Mouse (Mus musculus) induced T-regulatory cell, adult 2 months (primary cell): ENCODE data around the gene Atp5k.

ENCODE experiments used
- DNase-seq: peaks from one replicate; pipeline ENCODE4 v3.0.0-alpha.2; 2012; ENCODE audit warnings: low read depth

The Atp5k gene

GRCm38 (mm10) chr5:108427186-108427585, 7.1 kb downstream of the Atp5k start:
- peak; percentile 68 for DNase-seq

- no peak for DNase-seq
Measured at GRCm38 (mm10) chr5:108423427-108423826, 10.8 kb downstream of the Atp5k start.

GRCm38 (mm10) chr5:108422741-108423140, 11.5 kb downstream of the Atp5k start:
- DNase-seq: no peak

- DNase-seq: no peak
Measured at GRCm38 (mm10) chr5:108414711-108415110, 19.5 kb downstream of the Atp5k start.

GRCm38 (mm10) chr5:108406977-108407376, 27.3 kb downstream of the Atp5k start:
- DNase-seq: no peak

GRCm38 (mm10) chr5:108405460-108405859, 28.8 kb downstream of the Atp5k start:
- DNase-seq: peak; percentile 12

- no peak for DNase-seq
Measured at GRCm38 (mm10) chr5:108403453-108403852, 30.8 kb downstream of the Atp5k start.

GRCm38 (mm10) chr5:108389744-108390143, 44.5 kb downstream of the Atp5k start:
- DNase-seq: no peak

GRCm38 (mm10) chr5:108388201-108388600, 46.0 kb downstream of the Atp5k start, which contains the start of gene Pde6b:
Gene Pde6b (plus strand): TSS chr5:108388391.
- no peak for DNase-seq

- DNase-seq: no peak
Measured at GRCm38 (mm10) chr5:108386449-108386848, 47.8 kb downstream of the Atp5k start.

- no peak for DNase-seq
Measured at GRCm38 (mm10) chr5:108385632-108386031, 48.6 kb downstream of the Atp5k start.
